Mouse (Mus musculus) T-cell, adult 2 months (primary cell): ENCODE data around the gene 4930415O20Rik.

Experiments used
- DNase-seq: peaks from one replicate; pipeline ENCODE4 v3.0.0; 2022; ENCODE audit warnings: low spot score

Gene 4930415O20Rik

GRCm38 (mm10) chr15:98570873-98571538 is at the start of gene 4930415O20Rik, which contains the start of gene Ccnt1:
Gene 4930415O20Rik (plus strand): TSS chr15:98571004.
Gene Ccnt1 (minus strand): TSS chr15:98570923.
- DNase-seq = peak; percentile 28

- no peak for DNase-seq
Observed at GRCm38 (mm10) chr15:98521245-98521644, 49.6 kb upstream of the 4930415O20Rik start.

- no peak for DNase-seq
Observed at GRCm38 (mm10) chr15:98526057-98526456, 44.7 kb upstream of the 4930415O20Rik start.

- no peak for DNase-seq
Observed at GRCm38 (mm10) chr15:98527056-98527771, 43.6 kb upstream of the 4930415O20Rik start.

GRCm38 (mm10) chr15:98528066-98528563 is 42.7 kb upstream of the 4930415O20Rik start:
- no peak for DNase-seq

- DNase-seq = no peak
Observed at GRCm38 (mm10) chr15:98532281-98532680, 38.5 kb upstream of the 4930415O20Rik start.

- DNase-seq = no peak
Observed at GRCm38 (mm10) chr15:98533035-98533531, 37.7 kb upstream of the 4930415O20Rik start.

GRCm38 (mm10) chr15:98533881-98534627 is 36.8 kb upstream of the 4930415O20Rik start, which contains the start of gene Kansl2:
Gene Kansl2 (minus strand): TSS chr15:98534264.
- DNase-seq = peak; percentile 98

- DNase-seq = no peak
Observed at GRCm38 (mm10) chr15:98535921-98536320, 34.9 kb upstream of the 4930415O20Rik start.

GRCm38 (mm10) chr15:98536828-98537510 is 33.8 kb upstream of the 4930415O20Rik start:
- no peak for DNase-seq

- no peak for DNase-seq
Observed at GRCm38 (mm10) chr15:98537923-98538322, 32.9 kb upstream of the 4930415O20Rik start.

- DNase-seq = no peak
Observed at GRCm38 (mm10) chr15:98541064-98541463, 29.7 kb upstream of the 4930415O20Rik start.

GRCm38 (mm10) chr15:98543341-98543740 is 27.5 kb upstream of the 4930415O20Rik start:
- no peak for DNase-seq

GRCm38 (mm10) chr15:98545151-98545550 is 25.7 kb upstream of the 4930415O20Rik start:
- DNase-seq = no peak

GRCm38 (mm10) chr15:98546843-98547242 is 24.0 kb upstream of the 4930415O20Rik start:
- no peak for DNase-seq

GRCm38 (mm10) chr15:98552758-98553157 is 18.0 kb upstream of the 4930415O20Rik start:
- no peak for DNase-seq

GRCm38 (mm10) chr15:98555881-98556280 is 14.9 kb upstream of the 4930415O20Rik start:
- DNase-seq = no peak

GRCm38 (mm10) chr15:98557186-98557585 is 13.6 kb upstream of the 4930415O20Rik start:
- no peak for DNase-seq

GRCm38 (mm10) chr15:98566973-98567277 is 3.9 kb upstream of the 4930415O20Rik start:
- no peak for DNase-seq

GRCm38 (mm10) chr15:98567278-98568134 is 3.3 kb upstream of the 4930415O20Rik start:
- DNase-seq = peak; percentile 100
